Mouse (Mus musculus): Measurements from ENCODE around the gene Slc25a13. TPM values are rescaled to one million over a fixed set of nuclear protein-coding genes. Genes with fewer than 3 reads are reported as not detected.

The Slc25a13 gene
- polyA plus RNA-seq, 1 experiment: 0.75 TPM

- H3K4me3 ChIP-seq (ENCODE audit: extremely low read depth, insufficient read depth, insufficient read length): no peak overlapping the region
- H3K4me1 ChIP-seq (ENCODE audit: control insufficient read depth, insufficient read depth, insufficient read length): no peaks in the 10 kb centered on the region
- TF ChIP-seq POLR2A (IDR thresholded peaks at IDR 0.05; ENCODE audit: low read depth, low read length) (no peak), CTCF (IDR thresholded peaks at IDR 0.05; ENCODE audit: extremely low read depth, insufficient read depth, insufficient read length, insufficient replicate concordance) (no peak)
- H3K27ac ChIP-seq (ENCODE audit: insufficient read depth, low read length): no peak overlapping the region
- 90% methylated on average over 3 of the region's 3 CpGs for WGBS
- H3K36me3 ChIP-seq (ENCODE audit: control insufficient read depth, insufficient read depth, low read length): no peaks in the 10 kb centered on the region
- DNase-seq (ENCODE audit: low read depth in 1 of 2, low spot score in 2 of 2): no peak
- no peaks in the 10 kb centered on the region for H3K27me3 ChIP-seq (ENCODE audit: control insufficient read depth, insufficient read depth, low read length)
Observed at GRCm38 (mm10) chr6:6058548-6058947, 158.4 kb downstream of the Slc25a13 start.

GRCm38 (mm10) chr6:6053946-6054345 is 163.0 kb downstream of the Slc25a13 start:
- TF ChIP-seq POLR2A (IDR thresholded peaks at IDR 0.05; ENCODE audit: low read depth, low read length): no peak
- TF ChIP-seq CTCF (IDR thresholded peaks at IDR 0.05; ENCODE audit: extremely low read depth, insufficient read depth, insufficient read length, insufficient replicate concordance): no peak
- WGBS: 89% methylated on average over 3 of the region's 3 CpGs
- Histone ChIP-seq H3K27me3 (ENCODE audit: control insufficient read depth, insufficient read depth, low read length) (no peaks in the 10 kb centered on the region), H3K27ac (ENCODE audit: insufficient read depth, low read length) (no peak overlapping the region), H3K4me1 (ENCODE audit: control insufficient read depth, insufficient read depth, insufficient read length) (no peaks in the 10 kb centered on the region), H3K36me3 (ENCODE audit: control insufficient read depth, insufficient read depth, low read length) (no peaks in the 10 kb centered on the region), H3K4me3 (ENCODE audit: extremely low read depth, insufficient read depth, insufficient read length) (no peak overlapping the region)
- no peak for DNase-seq (ENCODE audit: low read depth in 1 of 2, low spot score in 2 of 2)

GRCm38 (mm10) chr6:6052696-6053095 is 164.3 kb downstream of the Slc25a13 start:
- 71% methylated on average over 11 of the region's 11 CpGs for WGBS
- Histone ChIP-seq H3K36me3 (ENCODE audit: control insufficient read depth, insufficient read depth, low read length) (no peaks in the 10 kb centered on the region), H3K27ac (ENCODE audit: insufficient read depth, low read length) (no peak overlapping the region), H3K4me3 (ENCODE audit: extremely low read depth, insufficient read depth, insufficient read length) (no peak overlapping the region), H3K27me3 (ENCODE audit: control insufficient read depth, insufficient read depth, low read length) (no peaks in the 10 kb centered on the region), H3K4me1 (ENCODE audit: control insufficient read depth, insufficient read depth, insufficient read length) (no peaks in the 10 kb centered on the region)
- no peak for TF ChIP-seq CTCF (IDR thresholded peaks at IDR 0.05; ENCODE audit: extremely low read depth, insufficient read depth, insufficient read length, insufficient replicate concordance)
- TF ChIP-seq POLR2A (IDR thresholded peaks at IDR 0.05; ENCODE audit: low read depth, low read length): no peak
- DNase-seq (ENCODE audit: low read depth in 1 of 2, low spot score in 2 of 2): no peak

- DNase-seq (ENCODE audit: low read depth in 1 of 2, low spot score in 2 of 2): no peak
- Histone ChIP-seq H3K36me3 (ENCODE audit: control insufficient read depth, insufficient read depth, low read length) (no peaks in the 10 kb centered on the region), H3K4me1 (ENCODE audit: control insufficient read depth, insufficient read depth, insufficient read length) (no peaks in the 10 kb centered on the region), H3K27me3 (ENCODE audit: control insufficient read depth, insufficient read depth, low read length) (no peaks in the 10 kb centered on the region), H3K4me3 (ENCODE audit: extremely low read depth, insufficient read depth, insufficient read length) (no peak overlapping the region), H3K27ac (ENCODE audit: insufficient read depth, low read length) (no peak overlapping the region)
- WGBS: 49% methylated on average over 12 of the region's 12 CpGs
- TF ChIP-seq CTCF (IDR thresholded peaks at IDR 0.05; ENCODE audit: extremely low read depth, insufficient read depth, insufficient read length, insufficient replicate concordance) (no peak), POLR2A (IDR thresholded peaks at IDR 0.05; ENCODE audit: low read depth, low read length) (no peak)
Observed at GRCm38 (mm10) chr6:6046729-6047424, 170.1 kb downstream of the Slc25a13 start.

- H3K4me3 ChIP-seq (ENCODE audit: extremely low read depth, insufficient read depth, insufficient read length): no peak overlapping the region
- H3K36me3 ChIP-seq (ENCODE audit: control insufficient read depth, insufficient read depth, low read length): no peaks in the 10 kb centered on the region
- H3K27ac ChIP-seq (ENCODE audit: insufficient read depth, low read length): no peak overlapping the region
- TF ChIP-seq CTCF (IDR thresholded peaks at IDR 0.05; ENCODE audit: extremely low read depth, insufficient read depth, insufficient read length, insufficient replicate concordance) (no peak), POLR2A (IDR thresholded peaks at IDR 0.05; ENCODE audit: low read depth, low read length) (no peak)
- 89% methylated on average over 18 of the region's 18 CpGs for WGBS
- DNase-seq (ENCODE audit: low read depth in 1 of 2, low spot score in 2 of 2): no peak
- H3K27me3 ChIP-seq (ENCODE audit: control insufficient read depth, insufficient read depth, low read length): no peaks in the 10 kb centered on the region
- H3K4me1 ChIP-seq (ENCODE audit: control insufficient read depth, insufficient read depth, insufficient read length): no peaks in the 10 kb centered on the region
Observed at GRCm38 (mm10) chr6:6038773-6039550, 178.0 kb downstream of the Slc25a13 start.

GRCm38 (mm10) chr6:6027664-6028063 is 189.3 kb downstream of the Slc25a13 start:
- Histone ChIP-seq H3K4me1 (ENCODE audit: control insufficient read depth, insufficient read depth, insufficient read length) (no peaks in the 10 kb centered on the region), H3K27ac (ENCODE audit: insufficient read depth, low read length) (no peak overlapping the region), H3K36me3 (ENCODE audit: control insufficient read depth, insufficient read depth, low read length) (no peaks in the 10 kb centered on the region), H3K4me3 (ENCODE audit: extremely low read depth, insufficient read depth, insufficient read length) (no peak overlapping the region), H3K27me3 (ENCODE audit: control insufficient read depth, insufficient read depth, low read length) (no peaks in the 10 kb centered on the region)
- TF ChIP-seq CTCF (IDR thresholded peaks at IDR 0.05; ENCODE audit: extremely low read depth, insufficient read depth, insufficient read length, insufficient replicate concordance) (no peak), POLR2A (IDR thresholded peaks at IDR 0.05; ENCODE audit: low read depth, low read length) (no peak)
- 90% methylated on average over 6 of the region's 6 CpGs for WGBS
- DNase-seq (ENCODE audit: low read depth in 1 of 2, low spot score in 2 of 2): no peak

- Histone ChIP-seq H3K36me3 (ENCODE audit: control insufficient read depth, insufficient read depth, low read length) (no peaks in the 10 kb centered on the region), H3K27me3 (ENCODE audit: control insufficient read depth, insufficient read depth, low read length) (no peaks in the 10 kb centered on the region), H3K4me1 (ENCODE audit: control insufficient read depth, insufficient read depth, insufficient read length) (no peaks in the 10 kb centered on the region), H3K27ac (ENCODE audit: insufficient read depth, low read length) (no peak overlapping the region), H3K4me3 (ENCODE audit: extremely low read depth, insufficient read depth, insufficient read length) (no peak overlapping the region)
- TF ChIP-seq CTCF (IDR thresholded peaks at IDR 0.05; ENCODE audit: extremely low read depth, insufficient read depth, insufficient read length, insufficient replicate concordance) (no peak), POLR2A (IDR thresholded peaks at IDR 0.05; ENCODE audit: low read depth, low read length) (no peak)
- no peak for DNase-seq (ENCODE audit: low read depth in 1 of 2, low spot score in 2 of 2)
- 74% methylated on average over 6 of the region's 6 CpGs for WGBS
Observed at GRCm38 (mm10) chr6:6023976-6024375, 193.0 kb downstream of the Slc25a13 start.
